Mouse (Mus musculus) liver, adult 2 months (tissue): ENCODE measurements at regions not wholly inside any gene's neighbourhood (a gene's known extent, or its start where the extent isn't known, plus 50 kb on each side); places are given as distances from the start of the nearest gene placed in this dataset.

Experiments
- CTCF ChIP-seq: fragments of 200-500 bp; IDR thresholded peaks from 2 replicates; pipeline ENCODE4 v1.5.1; 2011; ENCODE audit warnings: low read depth, low read length, control low read depth
- POLR2A ChIP-seq: fragments of 200-500 bp; IDR thresholded peaks from 2 replicates; pipeline ENCODE4 v1.6.1; 2011; ENCODE audit warnings: low read length, control low read depth; ENCODE audit not compliant: insufficient read depth; ENCODE audit errors: extremely low read depth

DNA sequence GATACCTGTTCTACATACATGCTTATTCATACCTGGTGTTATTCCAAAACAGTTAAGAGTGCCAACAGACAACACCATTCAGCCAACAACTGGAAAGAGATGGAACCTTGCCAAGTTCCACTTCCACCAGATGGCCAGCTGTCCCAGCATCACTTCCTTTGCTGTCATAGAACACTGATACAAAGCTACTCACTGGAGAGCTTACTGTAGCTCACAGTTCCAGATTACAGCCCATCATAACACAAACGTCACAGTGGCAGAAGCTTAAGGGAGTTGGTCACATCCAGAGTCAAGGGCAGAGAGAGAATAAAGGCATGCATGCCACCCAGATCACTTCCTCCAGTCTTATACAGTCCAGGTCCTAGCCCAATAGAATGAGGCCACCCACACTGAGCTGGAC lies 84.0 kb upstream of the Dlx6 start:
- TF ChIP-seq CTCF = no peak
- no peak for TF ChIP-seq POLR2A
